In genomic region chr12:59095104-59096025, GRCm38 (mm10) we compare ENCODE assay signal across 8 mouse cellular contexts. TPM values are rescaled to one million over a fixed set of nuclear protein-coding genes. Genes with fewer than 3 reads are reported as not detected.
DNase-seq lines count a peak whose midpoint lies in the region; ATAC-seq and TF ChIP-seq lines count a peak whose summit lies in the region.

Mia2 (plus strand) TSS chr12:59095799.

- DNase-seq in liver, adult 2 months (ENCODE audit: extremely low read depth, low read depth, low spot score), result peak; percentile 97
- DNase-seq in liver, result no peak
- no peak for DNase-seq in forebrain, embryonic 11.5 days (ENCODE audit: low spot score)
- DNase-seq in heart, postnatal 36 days, result no peak
- DNase-seq in layer of hippocampus, postnatal 10 days (ENCODE audit: low spot score in 2 of 2), result no peak
- DNase-seq in embryo, embryonic 9.5 days (ENCODE audit: extremely low spot score), result no peak
- DNase-seq in thymus, adult 18-20 months, result no peak

- no peaks in the 10 kb centered on the region for H3K9me3 ChIP-seq in forebrain, embryonic 11.5 days (ENCODE audit: control insufficient read depth, low read length)

- peaks cover 5% of the 10 kb centered on the region for H3K4me1 ChIP-seq in liver, adult 2 months (ENCODE audit: control insufficient read depth, insufficient read depth, low read length)
- H3K4me1 ChIP-seq in forebrain, embryonic 11.5 days (replicated peaks; ENCODE audit: control insufficient read depth, insufficient read depth, low read length), result no peaks in the 10 kb centered on the region

- peak within 1 kb of the TSS; percentile 73 for H3K9ac ChIP-seq in liver, adult 2 months (ENCODE audit: low read depth, low read length)
- H3K9ac ChIP-seq in forebrain, embryonic 11.5 days (ENCODE audit: low read length), result no peak within 1 kb of the TSS

- 30% methylated on average over 19 of the region's 19 CpGs for WGBS in liver, adult 2 months
- 87% methylated on average over 19 of the region's 19 CpGs for WGBS in forebrain, embryonic 11.5 days
- 96% methylated on average over 19 of the region's 19 CpGs for WGBS in macrophage (ENCODE audit: missing documents)

- intact Hi-C loops in heart, postnatal 36 days (cut with DNase I), result no loop called here

- no peak for TF ChIP-seq CTCF in liver, adult 2 months (IDR thresholded peaks at IDR 0.05; ENCODE audit: low read depth, low read length)

- peak within 1 kb of the TSS; percentile 73 for H3K4me3 ChIP-seq in liver, adult 2 months (ENCODE audit: insufficient read depth, low read depth, low read length)
- H3K4me3 ChIP-seq in forebrain, embryonic 11.5 days (ENCODE audit: low read depth, low read length), result no peak within 1 kb of the TSS
- H3K4me3 ChIP-seq in macrophage (ENCODE audit: inconsistent target), result no peak within 1 kb of the TSS

- ATAC-seq in forebrain, embryonic 11.5 days (replicated peaks; ENCODE audit: low FRiP score), result no peak

- H3K27ac ChIP-seq in liver, adult 2 months (replicated peaks; ENCODE audit: insufficient read depth, low read depth, low read length), result peak within 1 kb of the TSS; percentile 90
- no peak within 1 kb of the TSS for H3K27ac ChIP-seq in forebrain, embryonic 11.5 days (ENCODE audit: low read depth, low read length)
- H3K27ac ChIP-seq in macrophage, result no peak within 1 kb of the TSS

- 0 out of 2 replicates have a peak, but pooled peaks have one; percentile 35 for TF ChIP-seq POLR2A in liver, adult 2 months (IDR thresholded peaks at IDR 0.05; ENCODE audit: extremely low read depth, insufficient read depth, low read length)

- peaks cover 6% of the 10 kb centered on the region; the same call in 1 of the 2 replicates for H3K79me2 ChIP-seq in liver, adult 2 months (ENCODE audit: control insufficient read depth, insufficient read depth, low read length)
- no peaks in the 10 kb centered on the region for H3K79me2 ChIP-seq in macrophage (ENCODE audit: inconsistent target)

- H3K4me2 ChIP-seq in forebrain, embryonic 11.5 days (ENCODE audit: low read depth, low read length, severe bottlenecking), result no peak within 1 kb of the TSS

- no peaks in the 10 kb centered on the region for H3K36me3 ChIP-seq in liver, adult 2 months (ENCODE audit: control insufficient read depth, insufficient read depth, low read length)
- H3K36me3 ChIP-seq in forebrain, embryonic 11.5 days (ENCODE audit: control insufficient read depth, insufficient read depth, low read length), result no peaks in the 10 kb centered on the region
- H3K36me3 ChIP-seq in macrophage (ENCODE audit: inconsistent target), result no peaks in the 10 kb centered on the region

- H3K27me3 ChIP-seq in liver, adult 2 months (ENCODE audit: control insufficient read depth, insufficient read depth, low read length), result no peaks in the 10 kb centered on the region
- no peaks in the 10 kb centered on the region for H3K27me3 ChIP-seq in forebrain, embryonic 11.5 days (ENCODE audit: control insufficient read depth, insufficient read depth, low read length)

RNA-seq across cellular contexts. Expression of gene Mia2, which starts in this region (rescaled TPM):
- total RNA-seq in liver, adult 2 months (2014; rRNA removed), result 223 and 268 TPM in 2 replicates
- polyA plus RNA-seq in liver, adult 2 months (2012; rRNA removed), result 87.2 and 94.7 TPM in 2 replicates
- 50.6 and 55.2 TPM in 2 replicates for polyA plus RNA-seq in forebrain, embryonic 11.5 days (2014; fragmentation: Nextera tagmentation; extraction: Ambion mirVana)
- 100 to 1,000 TPM; 104 to 112 TPM for total RNA-seq in heart, postnatal 36 days (2021)
- 10 to 100 TPM; 39.8 to 41.2 TPM for total RNA-seq in layer of hippocampus, postnatal 10 days (2021)
- 100 to 1,000 TPM in 18 of 26 experiments, 10 to 100 TPM in 8; 25.8 to 265 (median 176) TPM for total RNA-seq in macrophage (2018; cell fraction: chromatin; rRNA removed)
- total RNA-seq in macrophage (2018; cell fraction: cytosol; rRNA removed), result 100 to 1,000 TPM in 12 of 26 experiments, 10 to 100 TPM in 14; 72.0 to 131 (median 99.9) TPM
- 100 to 1,000 TPM in 14 of 26 experiments, 10 to 100 TPM in 12; 23.4 to 180 (median 107) TPM for total RNA-seq in macrophage (2018; cell fraction: nucleus; rRNA removed)
- 74.3 to 171 TPM (median 100 TPM) in 3 replicates for polyA plus RNA-seq in macrophage (2018)
